Mouse (Mus musculus) gastrocnemius, postnatal 25 days (tissue): ENCODE measurements around the gene Cd200r4. TPM values are rescaled to one million over a fixed set of nuclear protein-coding genes. Genes with fewer than 3 reads are reported as not detected.

Source experiments
- DNase-seq: peaks from one replicate; pipeline ENCODE4 v3.0.0; 2022
- total RNA-seq, 2 experiments: library from RNA; stranded (reverse); gene quantifications; 1 replicate in 1 of 2; 2 replicates in 1 of 2; pipeline ENCODE4 v1.2.3; 2021

Cd200r4 gene
- total RNA-seq, 2 experiments from 2014 or later = not detected

GRCm38 (mm10) chr16:44876625-44877024 lies 65.1 kb downstream of the Cd200r4 start:
- DNase-seq = no peak

DNA sequence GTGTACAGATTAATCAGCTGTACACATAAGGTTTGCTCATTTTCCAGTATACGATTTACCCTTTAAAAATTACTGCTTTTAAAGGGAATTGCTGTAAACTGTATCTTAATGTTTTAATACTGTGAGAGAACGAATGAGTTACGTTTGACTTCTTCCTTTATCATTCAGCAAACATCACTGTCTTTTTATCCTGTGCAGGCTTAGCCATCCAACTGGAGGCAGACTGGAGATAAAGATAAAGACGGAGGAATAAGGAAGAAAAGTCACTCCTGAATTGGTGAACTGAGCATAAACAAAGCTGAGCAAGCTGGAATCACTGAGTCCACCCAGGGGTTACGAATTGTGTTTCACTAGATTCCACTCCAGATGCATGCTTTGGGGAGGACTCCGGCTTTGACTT lies 66.1 kb downstream of the Cd200r4 start:
- no peak for DNase-seq

Other genes starting within 250 kb of the Cd200r4 start
- gene Nepro, start 87.4 kb upstream of the Cd200r4 start, total RNA-seq = 1 to 10 TPM; 3.2 to 4.3 TPM
- gene Gtpbp8, start 65.4 kb upstream of the Cd200r4 start, total RNA-seq = 10 to 100 TPM in 1 of 2 experiments, 1 to 10 TPM in 1; 9.7 to 10.9 TPM
- gene Cd200r1, start 46.0 kb upstream of the Cd200r4 start, total RNA-seq = under 1 TPM in 1 of 2 experiments, not detected in 1; 0.11 TPM
- gene Cd200r2, start 55.4 kb downstream of the Cd200r4 start, total RNA-seq = not detected
- gene Cd200r3, start 131.9 kb downstream of the Cd200r4 start, total RNA-seq = not detected